Mouse (Mus musculus) ES-E14 (cell line): ENCODE results near the gene Arrdc5. TPM values are rescaled to one million over a fixed set of nuclear protein-coding genes. Genes with fewer than 3 reads are reported as not detected.

Experiments used
- DNase-seq: peaks from one replicate; pipeline ENCODE4 v3.0.0-alpha.2; 2013; ENCODE audit warnings: low read depth, low spot score
- H3K27ac ChIP-seq: 2 replicates; pipeline ENCODE4 v1.5.1; 2012; ENCODE audit warnings: low read depth, mild to moderate bottlenecking, low read length, moderate library complexity, mixed read lengths; ENCODE audit not compliant: poor library complexity, insufficient read depth, severe bottlenecking
- H3K36me3 ChIP-seq: 2 replicates; pipeline ENCODE4 v1.6.1; 2012; ENCODE audit warnings: mild to moderate bottlenecking, low read length, moderate library complexity, mixed read lengths; ENCODE audit not compliant: control insufficient read depth, poor library complexity, insufficient read depth, severe bottlenecking
- H3K4me1 ChIP-seq, 2 experiments: fragments of 150-350 bp in 1 of 2; sonication (generic) in 1 of 2; 2 replicates each; pipeline ENCODE4 v1.6.1; 2012; ENCODE audit warnings: low read length in 2 of 2, mild to moderate bottlenecking in 1 of 2, mixed read lengths in 1 of 2; ENCODE audit not compliant: control insufficient read depth in 2 of 2, insufficient read depth in 2 of 2, poor library complexity in 1 of 2
- H3K4me3 ChIP-seq, 2 experiments: fragments of 150-350 bp in 1 of 2; sonication (generic) in 1 of 2; 2 replicates each; pipeline ENCODE4 v1.5.1; 2012; ENCODE audit warnings: low read length in 2 of 2, low read depth in 1 of 2, mild to moderate bottlenecking in 1 of 2, mixed read lengths in 1 of 2; ENCODE audit not compliant: insufficient read depth in 1 of 2, poor library complexity in 1 of 2, severe bottlenecking in 1 of 2
- H3K9ac ChIP-seq: 2 replicates; pipeline ENCODE4 v1.6.1; 2012; ENCODE audit warnings: low read depth, mild to moderate bottlenecking, low read length, mixed read lengths; ENCODE audit not compliant: poor library complexity, insufficient read depth, severe bottlenecking
- H3K9me3 ChIP-seq: fragments of 150-350 bp; sonication (generic); 2 replicates; pipeline ENCODE4 v1.6.1; 2012; ENCODE audit warnings: low read depth, mild to moderate bottlenecking, low read length; ENCODE audit not compliant: control insufficient read depth, insufficient read depth
- CHD2 ChIP-seq: IDR thresholded peaks from 2 replicates; pipeline ENCODE4 v1.6.1; 2014; ENCODE audit warnings: mild to moderate bottlenecking, low read depth, low read length, inconsistent platforms
- HCFC1 ChIP-seq: IDR thresholded peaks from 2 replicates; pipeline ENCODE4 v1.6.1; 2012; ENCODE audit warnings: low read length, inconsistent platforms, borderline replicate concordance; ENCODE audit not compliant: insufficient read depth
- MAFK ChIP-seq: IDR thresholded peaks from 2 replicates; pipeline ENCODE4 v1.6.1; 2014; ENCODE audit warnings: mild to moderate bottlenecking, low read depth, low read length, inconsistent platforms; ENCODE audit not compliant: insufficient read depth
- ZC3H11A ChIP-seq: IDR thresholded peaks from 2 replicates; pipeline ENCODE4 v1.6.1; 2012; ENCODE audit warnings: low read depth, mild to moderate bottlenecking, inconsistent platforms, low read length, borderline replicate concordance
- ZNF384 ChIP-seq: IDR thresholded peaks from 2 replicates; pipeline ENCODE4 v1.6.1; 2012; ENCODE audit warnings: low read depth, low read length, inconsistent platforms
- in situ Hi-C, 2 experiments: fragments of 600-800 bp; cut with MboI; formaldehyde crosslinking; loops; one replicate each; pipeline ENCODE4 v1.15.1; 2025; ENCODE audit warnings: low sequenced_read_pairs in 2 of 2, inconsistent platforms in 1 of 2; ENCODE audit not compliant: unreplicated experiment in 2 of 2
- total RNA-seq: library from RNA; depleted of rRNA; stranded (reverse); fragments of 300-350 nt; gene quantifications from 2 replicates; pipeline ENCODE4 v1.2.3, GENCODE M21; 2012

Arrdc5 gene
- total RNA-seq, 1 experiment = not detected

- DNase-seq = no peak
- Histone ChIP-seq H3K27ac (no peak overlapping the region), H3K9me3 (no peaks in the 10 kb centered on the region), H3K36me3 (peaks cover 59% of the 10 kb centered on the region), H3K4me3 (peak overlapping the region; percentile 6 to 91; a peak in 2 of 4 replicates), H3K9ac (no peak overlapping the region), H3K4me1 (peaks cover 4 to 27% of the 10 kb centered on the region in 2 experiments; a peak in 3 of 4 replicates)
- TF ChIP-seq ZNF384 (no peak), HCFC1 (no peak), MAFK (no peak), ZC3H11A (no peak), CHD2 (no peak)
- in situ Hi-C loops = no loop called here
Observed at GRCm38 (mm10) chr17:56305826-56306225, 5.7 kb upstream of the Arrdc5 start.

GRCm38 (mm10) chr17:56305156-56305555 lies 5.1 kb upstream of the Arrdc5 start:
- in situ Hi-C loops = no loop called here
- Histone ChIP-seq H3K4me3 (peak overlapping the region; percentile 77 to 91), H3K9ac (peak overlapping the region; percentile 91), H3K36me3 (peaks cover 52% of the 10 kb centered on the region), H3K9me3 (no peaks in the 10 kb centered on the region), H3K4me1 (peaks cover 4 to 31% of the 10 kb centered on the region in 2 experiments; a peak in 3 of 4 replicates), H3K27ac (no peak overlapping the region)
- DNase-seq = no peak
- TF ChIP-seq CHD2 (no peak), ZNF384 (no peak), ZC3H11A (no peak), MAFK (no peak), HCFC1 (no peak)

- no peak for DNase-seq
- no peak overlapping the region for H3K27ac ChIP-seq
Observed at GRCm38 (mm10) chr17:56304718-56305117, 4.6 kb upstream of the Arrdc5 start.

GRCm38 (mm10) chr17:56303847-56304586 lies 3.9 kb upstream of the Arrdc5 start:
- peaks cover 4 to 34% of the 10 kb centered on the region in 2 experiments; a peak in 3 of 4 replicates for H3K4me1 ChIP-seq
- H3K27ac ChIP-seq = peak overlapping the region; percentile 95
- H3K36me3 ChIP-seq = peaks cover 42% of the 10 kb centered on the region
- no peaks in the 10 kb centered on the region for H3K9me3 ChIP-seq
- peak overlapping the region; percentile 97 for H3K9ac ChIP-seq
- in situ Hi-C loops = no loop called here
- H3K4me3 ChIP-seq = peak overlapping the region; percentile 77 to 94
- DNase-seq = peak; percentile 98
- TF ChIP-seq ZC3H11A = no peak
- TF ChIP-seq CHD2 = no peak
- 0 out of 2 replicates have a peak, but pooled peaks have one; percentile 46 for TF ChIP-seq HCFC1
- TF ChIP-seq ZNF384 = no peak
- no peak for TF ChIP-seq MAFK

More at GRCm38 (mm10) chr17:56304718-56305117, 4.6 kb upstream of the Arrdc5 start:
- peaks cover 4 to 34% of the 10 kb centered on the region in 2 experiments; a peak in 3 of 4 replicates for H3K4me1 ChIP-seq
- in situ Hi-C loops = no loop called here
- peaks cover 49% of the 10 kb centered on the region for H3K36me3 ChIP-seq
- H3K9me3 ChIP-seq = no peaks in the 10 kb centered on the region
- peak overlapping the region; percentile 77 to 91 for H3K4me3 ChIP-seq
- TF ChIP-seq MAFK (no peak), HCFC1 (no peak), CHD2 (no peak), ZNF384 (no peak), ZC3H11A (no peak)
- peak overlapping the region; percentile 91 for H3K9ac ChIP-seq
